Mouse (Mus musculus): ENCODE data around the gene Pip5k1c. TPM values are rescaled to one million over a fixed set of nuclear protein-coding genes. Genes with fewer than 3 reads are reported as not detected.

Gene Pip5k1c
- polyA plus RNA-seq, 1 experiment from 2014 or later, result 132 TPM

GRCm38 (mm10) chr10:81257158-81258039, 35.4 kb upstream of the Pip5k1c start:
- peak overlapping the region; percentile 43 for H3K4me3 ChIP-seq (replicated peaks; ENCODE audit: low read depth, low read length)
- no peak for ATAC-seq (ENCODE audit: low FRiP score, low TSS enrichment)
- H3K27ac ChIP-seq (replicated peaks; ENCODE audit: low read depth, low read length), result no peak overlapping the region
- WGBS, result 1% methylated on average over 62 of the region's 62 CpGs
- H3K27me3 ChIP-seq (ENCODE audit: control insufficient read depth, insufficient read depth, low read length), result peaks cover 24% of the 10 kb centered on the region
- H3K9me3 ChIP-seq (ENCODE audit: control insufficient read depth, low read length), result no peaks in the 10 kb centered on the region; the same call in 1 of the 2 replicates
- H3K36me3 ChIP-seq (ENCODE audit: control insufficient read depth, insufficient read depth, low read length), result peaks cover 7% of the 10 kb centered on the region; the same call in 1 of the 2 replicates
- peaks cover 25% of the 10 kb centered on the region for H3K4me1 ChIP-seq (ENCODE audit: control insufficient read depth, insufficient read depth, low read length)
- H3K4me2 ChIP-seq (ENCODE audit: low read length), result peak overlapping the region; percentile 73
- peak; percentile 60 for DNase-seq
- peak overlapping the region; percentile 54 for H3K9ac ChIP-seq (replicated peaks; ENCODE audit: low read length)

GRCm38 (mm10) chr10:81259225-81259884, 33.4 kb upstream of the Pip5k1c start:
- ATAC-seq (ENCODE audit: low FRiP score, low TSS enrichment), result no peak
- H3K27me3 ChIP-seq (ENCODE audit: control insufficient read depth, insufficient read depth, low read length), result peaks cover 18% of the 10 kb centered on the region
- H3K27ac ChIP-seq (replicated peaks; ENCODE audit: low read depth, low read length), result no peak overlapping the region
- H3K4me2 ChIP-seq (ENCODE audit: low read length), result no peak overlapping the region
- H3K4me1 ChIP-seq (ENCODE audit: control insufficient read depth, insufficient read depth, low read length), result peaks cover 16% of the 10 kb centered on the region; the same call in 1 of the 2 replicates
- no peak overlapping the region for H3K4me3 ChIP-seq (replicated peaks; ENCODE audit: low read depth, low read length)
- H3K9ac ChIP-seq (replicated peaks; ENCODE audit: low read length), result peak overlapping the region; percentile 23; the same call in 1 of the 2 replicates
- H3K36me3 ChIP-seq (ENCODE audit: control insufficient read depth, insufficient read depth, low read length), result peaks cover 26% of the 10 kb centered on the region
- no peaks in the 10 kb centered on the region; the same call in 1 of the 2 replicates for H3K9me3 ChIP-seq (ENCODE audit: control insufficient read depth, low read length)
- peak; percentile 46 for DNase-seq
- WGBS, result 46% methylated on average over 21 of the region's 21 CpGs

- H3K4me3 ChIP-seq (replicated peaks; ENCODE audit: low read depth, low read length), result no peak overlapping the region
- no peak overlapping the region for H3K9ac ChIP-seq (replicated peaks; ENCODE audit: low read length)
- ATAC-seq (ENCODE audit: low FRiP score, low TSS enrichment) (no peak), DNase-seq (no peak)
- H3K27me3 ChIP-seq (ENCODE audit: control insufficient read depth, insufficient read depth, low read length), result peaks cover 18% of the 10 kb centered on the region
- 90% methylated on average over 4 of the region's 4 CpGs for WGBS
- H3K9me3 ChIP-seq (ENCODE audit: control insufficient read depth, low read length), result no peaks in the 10 kb centered on the region; the same call in 1 of the 2 replicates
- H3K27ac ChIP-seq (replicated peaks; ENCODE audit: low read depth, low read length), result no peak overlapping the region
- peaks cover 21% of the 10 kb centered on the region; the same call in 1 of the 2 replicates for H3K4me1 ChIP-seq (ENCODE audit: control insufficient read depth, insufficient read depth, low read length)
- no peak overlapping the region for H3K4me2 ChIP-seq (ENCODE audit: low read length)
- peaks cover 37% of the 10 kb centered on the region for H3K36me3 ChIP-seq (ENCODE audit: control insufficient read depth, insufficient read depth, low read length)
Measured at GRCm38 (mm10) chr10:81261025-81261424, 31.7 kb upstream of the Pip5k1c start.

GRCm38 (mm10) chr10:81265540-81265939, 27.2 kb upstream of the Pip5k1c start:
- Histone ChIP-seq H3K27ac (replicated peaks; ENCODE audit: low read depth, low read length) (no peak overlapping the region), H3K4me2 (ENCODE audit: low read length) (peak overlapping the region; percentile 71), H3K36me3 (ENCODE audit: control insufficient read depth, insufficient read depth, low read length) (peaks cover 37% of the 10 kb centered on the region), H3K4me1 (ENCODE audit: control insufficient read depth, insufficient read depth, low read length) (peaks cover 12% of the 10 kb centered on the region; the same call in 1 of the 2 replicates), H3K9ac (replicated peaks; ENCODE audit: low read length) (peak overlapping the region; percentile 68; the same call in 1 of the 2 replicates), H3K4me3 (replicated peaks; ENCODE audit: low read depth, low read length) (peak overlapping the region; percentile 56), H3K9me3 (ENCODE audit: control insufficient read depth, low read length) (no peaks in the 10 kb centered on the region; the same call in 1 of the 2 replicates), H3K27me3 (ENCODE audit: control insufficient read depth, insufficient read depth, low read length) (no peaks in the 10 kb centered on the region)
- no peak for ATAC-seq (ENCODE audit: low FRiP score, low TSS enrichment)
- DNase-seq, result no peak
- 96% methylated on average over 8 of the region's 8 CpGs for whole genome bisulfite sequencing

DNA sequence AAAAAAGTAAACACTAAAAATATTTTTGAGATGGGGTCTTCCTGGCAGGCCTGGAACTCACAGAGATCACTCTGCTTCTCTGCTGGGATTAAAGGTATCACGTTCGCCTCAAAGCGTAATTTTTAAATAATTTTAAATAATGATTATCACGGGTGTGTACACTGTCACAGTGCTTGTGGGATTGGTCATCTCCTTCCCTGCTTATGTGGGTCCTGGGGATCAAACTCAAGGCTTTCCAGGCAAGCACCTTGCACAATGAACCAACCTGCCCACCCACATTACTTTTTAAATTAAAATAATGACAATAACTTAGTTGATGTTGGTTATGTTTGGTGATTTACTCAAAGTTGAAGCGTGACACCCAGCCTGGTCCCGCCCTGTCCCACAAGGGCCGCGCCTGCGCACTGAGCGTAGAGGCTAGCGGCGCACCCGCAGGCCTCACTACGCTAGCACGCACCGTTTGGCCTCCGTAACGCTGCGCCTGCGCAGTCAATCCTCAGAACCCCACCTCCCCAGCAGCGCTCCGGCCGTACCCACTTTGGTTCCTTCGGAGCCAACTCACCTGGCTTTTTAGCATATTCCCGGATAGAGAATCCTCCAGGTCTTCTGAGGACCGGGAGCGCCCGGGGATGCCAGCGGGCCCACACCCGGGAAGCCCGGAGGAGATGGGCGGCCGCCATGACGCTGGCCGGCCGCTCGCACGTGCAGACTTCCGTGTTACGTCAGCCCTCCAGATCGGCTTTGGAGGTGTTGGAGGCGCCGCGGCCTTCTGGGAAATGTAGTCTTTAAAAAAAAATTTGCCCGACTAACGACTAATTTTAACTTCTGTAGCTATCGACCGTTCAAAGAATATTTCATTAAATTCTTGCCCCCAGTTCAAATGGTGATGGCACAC, 26.3 kb upstream of the Pip5k1c start, which contains the start of the genes Mrpl54 and Apba3:
Mrpl54 (minus strand) TSS at position 724 of the 895 bp plus-strand sequence.
Apba3 (plus strand) TSS at position 750 of the 895 bp plus-strand sequence.
- ATAC-seq (ENCODE audit: low FRiP score, low TSS enrichment) (peak; percentile 93), DNase-seq (peak; percentile 99)
- Histone ChIP-seq H3K4me3 (replicated peaks; ENCODE audit: low read depth, low read length) (peak within 1 kb of the TSS; percentile 58), H3K9ac (replicated peaks; ENCODE audit: low read length) (peak within 1 kb of the TSS; percentile 68), H3K27me3 (ENCODE audit: control insufficient read depth, insufficient read depth, low read length) (no peaks in the 10 kb centered on the region), H3K9me3 (ENCODE audit: control insufficient read depth, low read length) (no peaks in the 10 kb centered on the region), H3K4me2 (ENCODE audit: low read length) (peak within 1 kb of the TSS; percentile 71), H3K27ac (replicated peaks; ENCODE audit: low read depth, low read length) (peak within 1 kb of the TSS; percentile 81), H3K36me3 (ENCODE audit: control insufficient read depth, insufficient read depth, low read length) (peaks cover 43% of the 10 kb centered on the region), H3K4me1 (ENCODE audit: control insufficient read depth, insufficient read depth, low read length) (peaks cover 12% of the 10 kb centered on the region; the same call in 1 of the 2 replicates)
- WGBS, result 2% methylated on average over 48 of the region's 48 CpGs

DNA sequence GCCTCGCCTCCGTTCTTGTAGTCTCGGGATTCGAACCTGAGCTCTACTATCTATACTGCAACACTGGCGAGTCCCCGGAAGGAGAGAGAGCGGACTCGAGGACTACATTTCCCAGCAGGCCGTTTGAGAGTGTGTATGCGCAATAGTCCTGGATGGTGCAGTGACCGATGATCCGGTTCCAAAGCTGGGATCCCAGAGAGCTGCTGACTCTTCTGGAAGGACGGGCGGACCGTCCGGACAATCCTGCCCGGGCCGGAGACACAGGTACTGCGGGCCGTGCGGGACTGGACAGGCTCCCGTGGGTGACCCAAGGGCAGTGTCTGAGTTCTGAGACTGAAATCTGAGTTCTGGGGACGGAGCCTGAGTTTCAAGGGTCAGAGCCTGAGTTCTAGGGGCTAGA, 24.7 kb upstream of the Pip5k1c start:
- DNase-seq (peak; percentile 92), ATAC-seq (ENCODE audit: low FRiP score, low TSS enrichment) (peak; percentile 40; the same call in 1 of the 2 replicates)
- H3K4me3 ChIP-seq (replicated peaks; ENCODE audit: low read depth, low read length), result peak overlapping the region; percentile 58
- H3K36me3 ChIP-seq (ENCODE audit: control insufficient read depth, insufficient read depth, low read length), result peaks cover 43% of the 10 kb centered on the region
- H3K9me3 ChIP-seq (ENCODE audit: control insufficient read depth, low read length), result no peaks in the 10 kb centered on the region
- H3K4me2 ChIP-seq (ENCODE audit: low read length), result peak overlapping the region; percentile 77
- WGBS, result 2% methylated on average over 23 of the region's 23 CpGs
- H3K27ac ChIP-seq (replicated peaks; ENCODE audit: low read depth, low read length), result no peak overlapping the region; the same call in 1 of the 2 replicates
- peaks cover 12% of the 10 kb centered on the region; the same call in 1 of the 2 replicates for H3K4me1 ChIP-seq (ENCODE audit: control insufficient read depth, insufficient read depth, low read length)
- peak overlapping the region; percentile 75 for H3K9ac ChIP-seq (replicated peaks; ENCODE audit: low read length)
- H3K27me3 ChIP-seq (ENCODE audit: control insufficient read depth, insufficient read depth, low read length), result no peaks in the 10 kb centered on the region

DNA sequence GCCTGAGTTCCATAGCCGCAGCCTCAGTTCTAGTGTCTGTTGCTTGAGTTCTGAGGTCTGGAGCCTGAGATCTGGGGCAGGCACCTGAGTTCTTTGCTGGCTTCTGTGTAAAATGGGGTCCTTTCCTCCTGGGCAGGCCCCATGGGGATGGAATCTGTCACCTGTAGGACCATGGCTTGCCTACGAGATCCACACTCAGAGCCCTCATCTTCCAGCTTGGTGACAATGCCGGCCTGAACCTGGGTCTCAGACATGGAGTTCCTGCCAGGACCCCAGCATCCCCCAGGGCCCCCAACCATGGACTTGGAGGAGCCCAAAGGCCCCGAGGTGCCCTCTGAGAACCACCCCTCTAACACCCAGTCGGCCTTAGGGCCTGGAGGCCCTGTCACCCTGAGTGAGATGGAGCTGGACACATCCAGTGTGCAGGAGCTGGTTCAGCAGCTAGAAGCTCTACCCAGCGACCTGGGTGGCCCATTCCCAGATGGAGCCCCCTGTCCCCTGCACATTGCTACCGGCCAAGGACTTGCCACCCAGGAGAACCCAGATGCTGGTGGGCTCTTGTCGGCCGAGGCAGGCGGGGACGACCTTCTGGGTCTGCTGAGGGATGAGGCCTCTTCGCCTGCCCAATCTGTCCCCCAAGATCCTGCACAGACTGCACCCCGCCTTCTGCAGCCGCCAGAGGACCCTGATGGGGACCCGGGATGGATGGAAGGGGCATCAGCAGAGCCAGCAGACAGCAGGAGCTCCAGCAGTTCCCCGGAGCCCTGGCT, 23.9 kb upstream of the Pip5k1c start:
- peak overlapping the region; percentile 75 for H3K9ac ChIP-seq (replicated peaks; ENCODE audit: low read length)
- H3K4me3 ChIP-seq (replicated peaks; ENCODE audit: low read depth, low read length), result peak overlapping the region; percentile 58
- no peaks in the 10 kb centered on the region for H3K9me3 ChIP-seq (ENCODE audit: control insufficient read depth, low read length)
- H3K4me1 ChIP-seq (ENCODE audit: control insufficient read depth, insufficient read depth, low read length), result peaks cover 12% of the 10 kb centered on the region; the same call in 1 of the 2 replicates
- DNase-seq (no peak), ATAC-seq (ENCODE audit: low FRiP score, low TSS enrichment) (no peak)
- no peak overlapping the region; the same call in 1 of the 2 replicates for H3K27ac ChIP-seq (replicated peaks; ENCODE audit: low read depth, low read length)
- peak overlapping the region; percentile 77 for H3K4me2 ChIP-seq (ENCODE audit: low read length)
- H3K27me3 ChIP-seq (ENCODE audit: control insufficient read depth, insufficient read depth, low read length), result no peaks in the 10 kb centered on the region
- 84% methylated on average over 16 of the region's 16 CpGs for whole genome bisulfite sequencing
- peaks cover 42% of the 10 kb centered on the region for H3K36me3 ChIP-seq (ENCODE audit: control insufficient read depth, insufficient read depth, low read length)
